Mouse (Mus musculus) NIH3T3 (cell line): ENCODE data around the gene Dhrs1.
A peak's percentile ranks its signal among the peaks of the same experiment; 100 is the strongest.

ENCODE experiments used
- DNase-seq: peaks from one replicate; pipeline ENCODE4 v3.0.0-alpha.2; 2012; ENCODE audit warnings: low read depth

The Dhrs1 gene

GRCm38 (mm10) chr14:55721076-55721475 lies 24.4 kb downstream of the Dhrs1 start:
- DNase-seq, result no peak

- DNase-seq, result no peak
These were observed 24.8 kb downstream of the Dhrs1 start for GRCm38 (mm10) chr14:55720666-55721065.

- no peak for DNase-seq
These were observed 25.8 kb downstream of the Dhrs1 start for GRCm38 (mm10) chr14:55719737-55720136.

GRCm38 (mm10) chr14:55716884-55717283 lies 28.6 kb downstream of the Dhrs1 start:
- DNase-seq, result no peak

GRCm38 (mm10) chr14:55716271-55716670 lies 29.2 kb downstream of the Dhrs1 start:
- DNase-seq, result no peak

GRCm38 (mm10) chr14:55714893-55715292 lies 30.6 kb downstream of the Dhrs1 start:
- DNase-seq, result peak; percentile 37

- no peak for DNase-seq
These were observed 31.8 kb downstream of the Dhrs1 start, which contains the start of gene Tgm1 for GRCm38 (mm10) chr14:55713729-55714122. Tgm1 (minus strand) TSS chr14:55713926.

- no peak for DNase-seq
These were observed 32.3 kb downstream of the Dhrs1 start for GRCm38 (mm10) chr14:55713007-55713728.

- no peak for DNase-seq
These were observed 33.7 kb downstream of the Dhrs1 start for GRCm38 (mm10) chr14:55711786-55712185.

GRCm38 (mm10) chr14:55709509-55709908 lies 36.0 kb downstream of the Dhrs1 start:
- no peak for DNase-seq

- DNase-seq, result no peak
These were observed 38.1 kb downstream of the Dhrs1 start for GRCm38 (mm10) chr14:55707397-55707796.

GRCm38 (mm10) chr14:55706051-55706600 lies 39.4 kb downstream of the Dhrs1 start:
- no peak for DNase-seq

- no peak for DNase-seq
These were observed 42.7 kb downstream of the Dhrs1 start for GRCm38 (mm10) chr14:55702761-55703160.

GRCm38 (mm10) chr14:55701131-55701530 lies 44.4 kb downstream of the Dhrs1 start:
- DNase-seq, result no peak

GRCm38 (mm10) chr14:55697226-55697625 lies 48.3 kb downstream of the Dhrs1 start:
- DNase-seq, result no peak

GRCm38 (mm10) chr14:55689433-55689832 lies 56.1 kb downstream of the Dhrs1 start:
- DNase-seq, result no peak
